Mouse (Mus musculus): ENCODE measurements around the gene Polr3e. TPM values are rescaled to one million over a fixed set of nuclear protein-coding genes. Genes with fewer than 3 reads are reported as not detected.
A peak's percentile ranks its signal among the peaks of the same experiment; 100 is the strongest.

The Polr3e gene
- polyA plus RNA-seq, 1 experiment from 2014 or later, result 16.1 TPM

DNA sequence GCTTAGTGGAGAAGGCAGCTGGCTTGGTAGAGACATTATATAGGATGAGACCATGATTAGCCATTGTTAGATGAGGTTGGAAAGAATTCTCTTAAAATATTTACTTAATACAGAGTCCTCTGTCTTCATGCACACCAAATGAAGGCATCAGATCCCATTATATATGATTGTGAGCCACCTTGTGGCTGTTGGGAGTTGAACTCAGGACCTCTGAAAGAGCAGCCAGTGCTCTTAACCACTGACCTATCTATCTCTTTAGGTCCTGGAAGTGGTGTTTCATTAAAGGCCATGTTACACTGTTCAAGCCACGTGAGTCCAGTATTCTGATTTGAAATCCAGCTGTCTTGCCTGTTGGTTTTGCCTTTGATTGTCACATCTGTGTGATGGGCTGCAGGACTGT is 4.2 kb upstream of the Polr3e start:
- Histone ChIP-seq H3K9me3 (ENCODE audit: control insufficient read depth, low read length) (no peaks in the 10 kb centered on the region), H3K36me3 (ENCODE audit: control insufficient read depth, insufficient read depth, low read length) (no peaks in the 10 kb centered on the region), H3K4me2 (replicated peaks; ENCODE audit: low read depth) (no peak overlapping the region), H3K27me3 (ENCODE audit: control insufficient read depth, insufficient read depth, low read length) (no peaks in the 10 kb centered on the region), H3K4me3 (ENCODE audit: low read depth, low read length) (no peak overlapping the region), H3K9ac (ENCODE audit: low read length) (no peak overlapping the region), H3K4me1 (replicated peaks; ENCODE audit: control insufficient read depth, insufficient read depth) (no peaks in the 10 kb centered on the region), H3K27ac (replicated peaks) (no peak overlapping the region)
- TF ChIP-seq CTCF (IDR thresholded peaks at IDR 0.05; ENCODE audit: low read depth) (peak; percentile 57), EP300 (optimal IDR thresholded peaks at IDR 0.05) (no peak)
- DNase-seq (ENCODE audit: low spot score) (no peak), ATAC-seq (ENCODE audit: low FRiP score, low TSS enrichment) (no peak)
- WGBS, result 47% methylated on average over 1 of the region's 1 CpGs

DNA sequence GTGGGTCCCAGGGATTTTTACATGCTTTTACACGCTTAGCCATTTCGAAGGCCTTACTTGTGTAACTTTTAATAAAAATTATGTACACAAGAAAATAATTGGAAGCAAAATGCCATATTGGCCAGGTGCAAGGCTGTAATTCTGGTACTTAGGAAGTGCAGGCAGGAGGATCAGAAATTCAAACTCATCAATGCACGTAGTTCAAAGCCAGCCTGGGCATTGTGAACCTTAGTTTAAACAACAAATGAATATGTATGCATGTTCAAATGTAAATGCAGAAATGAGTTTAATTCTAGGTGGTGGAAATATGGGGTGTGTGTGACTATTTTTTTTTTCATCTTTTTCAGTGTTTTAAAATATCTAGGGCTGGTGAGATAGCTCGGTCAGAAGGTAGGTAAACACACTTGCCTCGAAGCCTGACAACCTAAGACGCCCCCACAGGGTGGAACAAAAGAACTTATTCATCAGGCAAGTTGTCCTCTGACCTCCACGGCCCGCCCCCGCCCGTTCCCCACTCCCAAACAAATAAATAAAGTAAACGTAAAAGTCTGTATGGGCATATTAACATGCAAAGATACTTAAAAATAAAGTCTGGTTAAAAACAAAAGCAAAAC is 1.2 kb upstream of the Polr3e start:
- no peaks in the 10 kb centered on the region for H3K9me3 ChIP-seq (ENCODE audit: control insufficient read depth, low read length)
- H3K4me2 ChIP-seq (replicated peaks; ENCODE audit: low read depth), result no peak overlapping the region
- no peaks in the 10 kb centered on the region for H3K4me1 ChIP-seq (replicated peaks; ENCODE audit: control insufficient read depth, insufficient read depth)
- no peak overlapping the region for H3K4me3 ChIP-seq (ENCODE audit: low read depth, low read length)
- ATAC-seq (ENCODE audit: low FRiP score, low TSS enrichment) (no peak), DNase-seq (ENCODE audit: low spot score) (no peak)
- no peak overlapping the region for H3K9ac ChIP-seq (ENCODE audit: low read length)
- TF ChIP-seq CTCF (IDR thresholded peaks at IDR 0.05; ENCODE audit: low read depth) (no peak), EP300 (optimal IDR thresholded peaks at IDR 0.05) (no peak)
- H3K27ac ChIP-seq (replicated peaks), result no peak overlapping the region
- H3K27me3 ChIP-seq (ENCODE audit: control insufficient read depth, insufficient read depth, low read length), result no peaks in the 10 kb centered on the region
- no peaks in the 10 kb centered on the region for H3K36me3 ChIP-seq (ENCODE audit: control insufficient read depth, insufficient read depth, low read length)
- 33% methylated on average over 11 of the region's 11 CpGs for WGBS

DNA sequence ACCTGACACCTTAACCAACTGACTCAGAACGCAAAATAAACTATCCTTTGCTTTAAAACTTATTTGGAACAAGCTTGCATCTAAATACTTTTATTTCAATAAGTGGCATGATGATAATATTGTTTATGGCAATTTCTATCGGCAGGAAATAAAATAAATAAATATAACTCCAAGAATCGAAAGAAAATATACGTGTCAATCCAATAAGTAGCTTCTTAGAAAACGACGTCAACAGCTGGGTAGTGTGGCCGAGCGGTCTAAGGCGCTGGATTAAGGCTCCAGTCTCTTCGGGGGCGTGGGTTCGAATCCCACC is 309 bp upstream of the Polr3e start:
- H3K27me3 ChIP-seq (ENCODE audit: control insufficient read depth, insufficient read depth, low read length), result no peaks in the 10 kb centered on the region
- H3K4me1 ChIP-seq (replicated peaks; ENCODE audit: control insufficient read depth, insufficient read depth), result no peaks in the 10 kb centered on the region
- no peak overlapping the region for H3K9ac ChIP-seq (ENCODE audit: low read length)
- TF ChIP-seq CTCF (IDR thresholded peaks at IDR 0.05; ENCODE audit: low read depth), result no peak
- no peak for TF ChIP-seq EP300 (optimal IDR thresholded peaks at IDR 0.05)
- no peak for DNase-seq (ENCODE audit: low spot score)
- H3K4me2 ChIP-seq (replicated peaks; ENCODE audit: low read depth), result peak overlapping the region; percentile 42
- H3K4me3 ChIP-seq (ENCODE audit: low read depth, low read length), result peak overlapping the region; percentile 96
- H3K9me3 ChIP-seq (ENCODE audit: control insufficient read depth, low read length), result no peaks in the 10 kb centered on the region
- no peaks in the 10 kb centered on the region for H3K36me3 ChIP-seq (ENCODE audit: control insufficient read depth, insufficient read depth, low read length)
- 6% methylated on average over 12 of the region's 12 CpGs for WGBS
- ATAC-seq (ENCODE audit: low FRiP score, low TSS enrichment), result no peak
- no peak overlapping the region for H3K27ac ChIP-seq (replicated peaks)

DNA sequence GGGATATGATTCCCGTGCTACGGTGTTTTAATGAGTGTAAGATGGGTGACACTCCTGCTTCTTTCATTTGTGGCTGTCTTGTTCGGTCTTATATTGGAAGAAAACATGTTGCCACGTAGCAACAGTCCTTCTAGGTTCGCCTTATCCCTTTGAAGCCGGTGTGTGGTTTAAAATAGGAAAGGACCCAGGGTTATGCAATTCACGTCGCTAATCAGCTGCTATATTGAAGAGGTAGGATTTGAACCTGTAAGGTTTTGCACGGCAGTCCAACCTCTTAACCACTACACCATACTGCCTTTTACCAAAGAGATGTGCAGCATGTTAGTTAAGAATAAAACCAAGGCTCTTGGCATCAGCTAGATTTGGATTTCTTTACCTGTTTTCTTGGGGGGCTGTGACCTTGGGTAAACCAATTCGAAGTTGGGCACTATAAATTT is 1.0 kb downstream of the Polr3e start:
- peak; percentile 58 for DNase-seq (ENCODE audit: low spot score)
- Histone ChIP-seq H3K4me2 (replicated peaks; ENCODE audit: low read depth) (peak overlapping the region; percentile 78), H3K27me3 (ENCODE audit: control insufficient read depth, insufficient read depth, low read length) (no peaks in the 10 kb centered on the region), H3K4me1 (replicated peaks; ENCODE audit: control insufficient read depth, insufficient read depth) (no peaks in the 10 kb centered on the region), H3K36me3 (ENCODE audit: control insufficient read depth, insufficient read depth, low read length) (no peaks in the 10 kb centered on the region), H3K9me3 (ENCODE audit: control insufficient read depth, low read length) (no peaks in the 10 kb centered on the region), H3K9ac (ENCODE audit: low read length) (peak overlapping the region; percentile 83), H3K4me3 (ENCODE audit: low read depth, low read length) (peak overlapping the region; percentile 96), H3K27ac (replicated peaks) (peak overlapping the region; percentile 92; the same call in 1 of the 2 replicates)
- TF ChIP-seq EP300 (optimal IDR thresholded peaks at IDR 0.05) (no peak), CTCF (IDR thresholded peaks at IDR 0.05; ENCODE audit: low read depth) (no peak)
- 4% methylated on average over 10 of the region's 10 CpGs for WGBS
- ATAC-seq (ENCODE audit: low FRiP score, low TSS enrichment), result peak; percentile 70

DNA sequence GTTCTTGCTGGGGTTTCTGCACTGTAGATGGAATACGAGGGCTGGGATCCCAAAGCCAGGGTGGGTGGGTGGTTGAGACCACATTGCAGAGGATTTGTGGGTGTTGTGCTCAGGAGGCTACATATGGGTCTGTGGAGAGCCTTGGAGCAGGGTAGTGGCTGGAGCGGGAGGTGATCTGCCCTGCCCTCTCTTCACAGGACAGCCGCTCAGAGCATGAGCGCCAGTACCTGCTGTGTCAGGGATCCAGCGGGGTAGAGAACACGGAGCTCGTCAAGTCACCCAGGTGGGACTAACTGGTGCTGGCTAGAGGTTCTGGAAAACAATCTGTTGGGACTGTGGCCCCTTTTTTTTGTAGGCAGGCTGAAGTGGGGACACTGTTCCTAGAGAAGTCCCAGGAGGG is 15.6 kb downstream of the Polr3e start:
- DNase-seq (ENCODE audit: low spot score), result no peak
- no peaks in the 10 kb centered on the region for H3K4me1 ChIP-seq (replicated peaks; ENCODE audit: control insufficient read depth, insufficient read depth)
- no peaks in the 10 kb centered on the region for H3K9me3 ChIP-seq (ENCODE audit: control insufficient read depth, low read length)
- TF ChIP-seq CTCF (IDR thresholded peaks at IDR 0.05; ENCODE audit: low read depth) (no peak), EP300 (optimal IDR thresholded peaks at IDR 0.05) (no peak)
- H3K36me3 ChIP-seq (ENCODE audit: control insufficient read depth, insufficient read depth, low read length), result peaks cover 36% of the 10 kb centered on the region
- no peak overlapping the region for H3K4me3 ChIP-seq (ENCODE audit: low read depth, low read length)
- 88% methylated on average over 7 of the region's 7 CpGs for WGBS
- H3K4me2 ChIP-seq (replicated peaks; ENCODE audit: low read depth), result no peak overlapping the region
- H3K27me3 ChIP-seq (ENCODE audit: control insufficient read depth, insufficient read depth, low read length), result no peaks in the 10 kb centered on the region
- ATAC-seq (ENCODE audit: low FRiP score, low TSS enrichment), result no peak
- H3K9ac ChIP-seq (ENCODE audit: low read length), result no peak overlapping the region
- H3K27ac ChIP-seq (replicated peaks), result no peak overlapping the region

DNA sequence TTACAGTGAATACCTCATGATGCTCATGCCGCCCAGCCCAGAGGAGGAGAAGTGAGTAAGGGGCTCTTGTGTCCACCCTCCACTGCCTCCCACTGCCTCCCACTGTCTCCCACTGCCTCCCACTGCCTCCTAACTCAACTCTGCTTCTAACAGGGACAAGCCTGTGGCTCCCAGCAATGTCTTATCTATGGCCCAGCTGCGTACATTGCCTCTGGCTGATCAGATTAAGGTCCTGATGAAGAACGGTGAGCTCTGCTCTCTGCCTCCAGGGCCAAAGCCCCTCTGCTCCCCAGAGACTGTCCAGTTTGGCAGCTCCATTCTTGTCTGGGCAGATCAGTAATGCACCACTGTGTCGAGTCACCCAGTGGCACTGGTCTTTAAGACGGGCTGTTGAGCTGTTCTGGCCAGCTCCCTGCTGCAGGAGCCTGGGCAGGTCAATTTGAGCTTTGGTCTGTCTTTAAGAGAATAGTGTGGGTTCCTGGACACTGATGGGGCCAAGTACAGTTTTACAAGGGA is 16.2 kb downstream of the Polr3e start:
- 74% methylated on average over 5 of the region's 5 CpGs for WGBS
- TF ChIP-seq CTCF (IDR thresholded peaks at IDR 0.05; ENCODE audit: low read depth), result no peak
- no peak for TF ChIP-seq EP300 (optimal IDR thresholded peaks at IDR 0.05)
- H3K36me3 ChIP-seq (ENCODE audit: control insufficient read depth, insufficient read depth, low read length), result peaks cover 36% of the 10 kb centered on the region

More for the DNA sequence above, 16.2 kb downstream of the Polr3e start:
- Histone ChIP-seq H3K4me3 (ENCODE audit: low read depth, low read length) (no peak overlapping the region), H3K9ac (ENCODE audit: low read length) (no peak overlapping the region), H3K27me3 (ENCODE audit: control insufficient read depth, insufficient read depth, low read length) (no peaks in the 10 kb centered on the region), H3K27ac (replicated peaks) (no peak overlapping the region), H3K4me1 (replicated peaks; ENCODE audit: control insufficient read depth, insufficient read depth) (no peaks in the 10 kb centered on the region), H3K4me2 (replicated peaks; ENCODE audit: low read depth) (no peak overlapping the region), H3K9me3 (ENCODE audit: control insufficient read depth, low read length) (no peaks in the 10 kb centered on the region)
- ATAC-seq (ENCODE audit: low FRiP score, low TSS enrichment), result no peak
- no peak for DNase-seq (ENCODE audit: low spot score)

All from stomach, postnatal 0 days (tissue).